Mouse (Mus musculus) retina, adult 2 months (tissue): Measurements from ENCODE around the gene Thbd.

Source experiments
- DNase-seq: peaks from one replicate; pipeline ENCODE4 v3.0.0-alpha.2; 2012; ENCODE audit warnings: low read depth, low spot score

Thbd gene

DNA sequence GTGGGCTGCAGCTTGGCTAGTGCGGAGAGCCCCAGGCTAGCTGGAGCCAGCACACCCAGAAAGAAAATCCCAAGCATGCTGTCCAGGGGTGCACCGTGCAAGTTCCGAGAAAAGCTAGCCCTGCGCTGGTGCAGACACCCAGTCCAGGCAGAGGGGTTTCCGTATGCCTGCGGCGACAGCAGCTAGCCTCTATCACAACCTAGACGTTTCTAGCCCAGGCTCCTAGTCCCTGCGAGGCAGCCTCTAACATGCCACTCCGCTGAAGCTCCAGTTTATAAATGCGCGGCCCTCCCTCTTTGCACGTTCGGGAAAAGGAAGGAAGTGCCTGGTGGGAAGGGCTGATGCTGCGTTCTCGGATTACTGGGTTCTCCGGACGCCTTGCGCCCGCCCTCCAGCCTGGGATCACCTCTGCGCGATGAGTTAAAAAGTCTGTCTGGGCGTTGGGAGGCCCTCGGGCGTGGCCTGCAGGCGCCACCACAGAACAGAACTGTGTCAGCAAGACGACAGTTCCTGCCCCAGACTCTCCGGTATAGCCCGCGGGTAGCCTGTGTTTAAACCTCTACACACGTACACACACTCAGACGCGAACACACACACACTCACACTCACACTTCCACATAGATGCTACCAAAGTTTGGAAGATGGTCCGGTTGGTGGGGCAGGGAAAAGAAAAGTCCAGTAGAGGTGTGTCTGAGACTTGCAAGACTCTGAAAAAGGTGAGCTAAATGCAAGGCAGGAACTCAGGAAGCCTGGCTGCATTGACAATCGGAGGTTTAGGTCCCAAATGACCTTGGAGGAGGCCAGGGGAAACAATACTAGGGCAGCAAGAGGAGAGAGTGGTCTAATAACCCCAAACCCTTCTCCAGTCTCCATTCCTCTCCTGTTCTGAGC, at the start of gene Thbd:
Gene Thbd (minus strand): TSS at position 319 of the 891 bp plus-strand sequence.
- no peak for DNase-seq

DNA sequence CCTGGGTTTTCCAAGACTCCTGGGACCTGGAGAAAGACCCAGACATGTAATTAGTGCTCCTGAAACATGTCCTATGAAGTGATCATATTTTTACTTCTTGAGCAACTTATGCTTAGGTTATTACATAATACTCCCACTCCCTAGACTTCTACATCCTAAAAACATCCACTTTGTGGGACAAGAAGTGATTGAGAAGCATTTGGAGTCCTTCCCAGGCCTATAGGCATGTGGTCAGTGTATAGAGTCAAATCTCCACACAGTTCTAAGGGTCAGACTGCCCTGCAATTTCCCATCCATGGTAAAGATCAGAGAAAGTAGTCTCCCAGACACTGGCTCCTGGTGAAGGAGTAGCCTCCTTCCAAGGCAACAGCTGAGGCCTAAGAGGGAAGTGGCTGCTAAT, 47.4 kb upstream of the Thbd start:
- DNase-seq = no peak

- DNase-seq = no peak
Measured at GRCm38 (mm10) chr2:148454014-148454542, 46.1 kb upstream of the Thbd start.

DNA sequence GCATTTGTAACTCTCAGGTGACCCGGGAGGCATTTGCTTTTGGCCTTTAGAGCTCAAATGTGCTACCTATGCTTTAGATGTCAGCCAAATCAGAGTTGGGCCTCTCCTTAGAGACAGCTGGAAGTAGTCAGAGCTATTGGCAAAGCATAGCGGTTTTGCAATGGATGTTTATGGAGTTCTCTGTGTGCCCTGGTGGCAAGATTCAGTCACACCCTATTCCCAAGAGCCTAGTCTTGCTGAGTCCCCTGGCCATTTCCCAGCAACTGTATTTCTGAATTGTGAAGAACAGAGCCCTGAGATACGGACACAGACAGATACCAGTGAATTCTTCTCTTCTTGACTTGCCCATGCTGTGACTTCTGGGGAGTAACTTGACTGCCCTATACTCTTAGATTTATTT, 45.1 kb upstream of the Thbd start:
- DNase-seq = no peak

DNA sequence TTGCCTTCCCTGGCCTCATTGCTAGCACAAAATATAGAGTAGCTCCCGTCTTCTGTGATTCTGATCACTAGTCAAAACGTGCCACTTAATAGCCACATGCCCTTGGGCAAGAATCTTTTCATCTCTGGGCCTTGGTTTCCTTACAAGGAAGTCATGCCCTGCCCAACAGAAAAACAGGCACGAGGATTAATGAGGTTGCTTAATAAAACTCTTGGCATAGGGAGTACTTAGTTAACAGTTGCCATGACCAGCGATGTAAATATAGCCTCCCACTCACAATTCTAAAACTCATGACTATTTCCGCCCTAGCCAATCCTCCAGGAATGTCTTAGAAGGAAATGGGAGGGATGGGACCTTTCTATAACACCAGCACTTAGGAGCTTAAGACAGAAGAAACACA, 43.5 kb upstream of the Thbd start:
- DNase-seq = no peak

- no peak for DNase-seq
Measured at GRCm38 (mm10) chr2:148450616-148451015, 42.6 kb upstream of the Thbd start.

DNA sequence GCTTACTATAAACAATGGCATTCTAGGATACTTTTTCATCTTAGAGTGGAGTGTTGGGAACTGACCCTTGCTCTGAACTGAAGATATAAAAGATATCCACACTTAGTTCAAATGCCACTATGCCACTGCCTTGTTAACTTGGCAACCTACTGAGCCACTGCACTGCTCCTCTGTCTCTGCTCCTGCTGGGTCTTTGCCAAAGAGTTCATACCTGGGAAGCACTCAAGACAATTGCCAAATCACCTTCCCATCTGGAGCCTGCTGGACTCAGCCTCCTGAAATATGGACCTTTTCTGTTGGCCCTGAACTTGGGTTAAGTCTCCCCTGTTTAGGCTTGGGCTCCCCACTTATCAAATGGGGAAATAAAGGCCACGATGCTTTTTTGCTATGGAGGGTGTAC, 41.7 kb upstream of the Thbd start:
- no peak for DNase-seq

DNA sequence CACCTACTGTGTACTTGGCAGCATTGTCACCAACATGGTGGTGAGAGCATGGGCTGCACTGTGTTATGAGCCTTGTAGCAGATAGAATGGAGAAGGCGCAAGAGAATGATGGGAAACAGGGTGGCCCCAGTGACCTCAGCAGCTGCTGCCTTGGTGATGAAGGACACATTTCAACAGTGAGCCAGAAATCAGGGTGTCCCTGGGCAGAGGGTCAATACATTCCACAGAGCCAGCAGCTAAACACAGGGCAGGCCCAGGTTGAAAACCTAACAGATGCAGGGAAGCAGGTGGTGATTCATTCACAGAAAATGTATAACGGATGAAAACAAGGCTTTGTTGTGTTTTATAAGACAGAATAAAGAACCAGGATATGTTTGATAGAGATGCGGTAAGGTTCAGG, 38.5 kb upstream of the Thbd start:
- no peak for DNase-seq

GRCm38 (mm10) chr2:148445616-148446015, 37.6 kb upstream of the Thbd start:
- no peak for DNase-seq

DNA sequence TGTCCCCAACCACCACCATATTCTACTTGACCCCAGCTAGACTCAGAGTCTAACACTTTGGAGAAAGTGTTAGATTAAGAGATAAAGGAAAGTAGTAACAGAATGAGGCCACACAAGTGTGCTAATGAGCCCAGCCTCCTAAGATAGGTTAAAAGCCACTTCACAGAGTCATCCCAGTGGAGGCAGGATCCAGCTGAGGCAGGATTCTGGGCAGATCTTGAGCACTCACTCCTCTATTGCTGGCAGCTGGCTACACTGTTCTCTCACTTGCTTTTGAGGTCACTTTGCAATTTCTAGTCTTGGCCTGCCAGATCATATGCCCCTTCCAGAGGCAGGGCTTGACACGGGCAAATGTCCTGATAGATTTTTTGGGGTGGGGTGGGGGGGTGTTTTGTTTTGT, 36.5 kb upstream of the Thbd start:
- no peak for DNase-seq

DNA sequence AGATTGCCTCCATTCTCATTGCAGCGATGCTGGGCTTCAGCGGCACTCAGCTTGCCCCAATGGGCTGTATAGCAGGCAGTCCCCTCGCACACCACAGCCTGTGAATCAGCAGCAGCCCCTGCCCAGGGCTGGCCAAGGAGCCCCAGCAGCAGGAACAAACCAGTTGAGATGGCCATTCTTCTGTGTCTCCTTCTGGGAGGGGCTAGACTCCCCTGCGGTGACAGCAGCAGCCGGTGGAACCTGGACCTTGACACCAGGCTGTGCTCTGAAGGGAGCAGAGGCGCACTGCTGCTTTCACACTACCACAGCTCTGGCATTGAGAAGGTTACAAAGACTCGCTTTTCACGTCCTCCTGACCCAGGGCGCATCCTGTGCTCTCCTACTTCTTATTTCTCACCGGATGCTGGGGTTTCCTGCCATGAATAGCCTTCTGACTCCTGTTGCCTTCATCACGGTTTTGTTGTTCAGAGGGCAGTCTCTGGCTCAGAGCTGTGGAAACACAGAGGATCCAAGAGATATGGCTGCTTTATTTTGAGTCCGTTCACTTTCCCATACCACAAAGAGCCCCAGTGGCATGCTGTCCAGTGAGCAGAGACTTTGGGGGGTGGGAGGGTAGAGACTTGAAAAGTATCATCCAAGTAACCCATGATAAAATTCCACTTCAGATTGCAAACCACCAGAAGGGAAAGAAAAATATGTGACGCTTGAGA, 35.4 kb upstream of the Thbd start, which contains the start of gene Cd93:
Gene Cd93 (minus strand): TSS at position 315 of the 710 bp plus-strand sequence.
- no peak for DNase-seq

GRCm38 (mm10) chr2:148442710-148443109, 34.7 kb upstream of the Thbd start:
- DNase-seq = no peak

GRCm38 (mm10) chr2:148442172-148442571, 34.2 kb upstream of the Thbd start:
- DNase-seq = no peak

DNA sequence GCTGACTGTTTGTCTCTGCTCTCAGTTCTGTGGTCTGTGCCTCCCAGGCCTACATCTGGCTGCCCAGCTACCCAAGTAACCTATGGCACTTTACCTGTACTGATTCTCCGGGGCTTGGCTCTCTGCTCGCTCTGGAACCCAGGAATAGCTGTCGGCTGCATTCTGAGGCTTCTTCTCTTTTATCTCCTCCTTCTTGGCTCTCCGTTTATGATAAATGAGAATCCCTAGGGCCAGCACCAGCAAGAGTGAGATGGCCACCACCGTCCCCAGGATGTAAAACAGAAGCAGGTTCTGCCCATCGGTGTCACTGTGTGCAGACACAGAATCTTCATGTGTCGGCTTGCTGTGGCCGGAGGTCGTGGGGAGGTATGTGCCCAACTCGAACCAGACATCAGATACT, 33.4 kb upstream of the Thbd start:
- no peak for DNase-seq

DNA sequence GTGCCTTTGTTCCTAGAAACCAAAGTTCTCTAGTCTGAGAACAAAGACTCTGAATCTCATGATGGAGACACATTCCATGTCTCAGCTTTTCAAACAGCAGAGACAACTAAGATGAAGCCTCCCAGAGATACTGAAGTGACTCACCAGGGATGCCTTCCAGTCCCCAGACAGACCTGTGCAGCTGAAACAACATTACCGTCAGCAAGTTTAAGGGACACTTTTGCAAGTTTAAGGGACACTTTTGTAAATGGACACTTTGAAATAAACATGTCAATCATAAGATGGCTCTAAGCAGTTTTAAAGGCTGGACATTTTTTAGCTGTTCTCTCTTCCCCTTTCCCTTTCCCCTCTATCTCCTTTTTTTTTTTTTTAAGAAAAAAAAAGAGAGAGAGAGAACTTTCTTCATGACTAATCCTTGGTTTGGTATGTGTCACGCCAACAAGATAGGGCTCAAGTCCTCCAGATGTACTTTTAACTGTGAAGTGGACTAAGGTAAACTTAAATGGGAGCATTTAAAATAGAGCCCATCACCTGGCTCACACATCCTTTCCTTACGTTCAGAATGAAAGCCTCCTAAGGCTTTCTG, 31.8 kb upstream of the Thbd start:
- DNase-seq = no peak

- no peak for DNase-seq
Measured at GRCm38 (mm10) chr2:148436285-148436684, 28.3 kb upstream of the Thbd start.

GRCm38 (mm10) chr2:148432346-148432745, 24.4 kb upstream of the Thbd start:
- DNase-seq = no peak

DNA sequence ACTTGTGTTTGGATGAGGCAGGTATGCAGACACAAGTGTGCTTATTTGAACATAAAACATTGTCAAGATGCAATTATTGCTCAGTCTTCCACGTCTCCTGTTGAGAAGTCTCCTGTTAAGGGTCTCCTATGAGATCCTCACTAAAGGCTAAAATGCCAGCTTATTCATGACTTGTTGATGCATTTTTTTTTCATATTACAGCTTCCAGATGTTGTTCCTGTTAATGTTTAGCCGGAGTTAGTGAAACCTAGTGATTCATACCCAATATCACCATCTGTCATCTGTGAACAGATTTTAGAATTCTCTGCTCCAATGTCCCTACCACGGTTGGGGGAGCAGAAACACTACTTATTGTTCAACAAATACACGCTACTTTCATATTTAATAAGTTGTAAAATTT, 23.0 kb upstream of the Thbd start:
- no peak for DNase-seq

DNA sequence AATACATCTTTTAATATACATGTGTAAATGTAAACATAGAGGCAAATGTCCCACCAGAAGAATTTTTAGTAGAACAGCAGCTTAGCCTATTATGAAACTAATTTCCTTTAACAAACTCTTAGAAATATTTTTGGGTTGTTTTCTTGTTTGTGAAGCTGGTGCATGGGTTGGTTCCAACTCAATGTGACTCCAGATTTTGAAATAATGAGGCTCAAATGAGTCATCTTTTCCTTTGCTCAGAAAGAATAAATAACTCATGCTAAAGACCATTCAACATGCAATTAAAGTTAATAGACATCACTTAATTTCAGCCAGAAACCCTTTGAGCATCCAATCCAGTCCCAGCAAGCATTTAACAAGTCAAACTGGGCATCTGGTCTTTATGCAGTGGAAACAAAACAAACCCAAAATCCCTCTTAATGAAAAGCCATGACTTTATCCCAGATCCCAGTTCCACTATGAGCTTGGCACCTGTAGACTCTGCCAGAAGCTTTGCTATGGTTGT, 21.1 kb upstream of the Thbd start:
- no peak for DNase-seq

DNA sequence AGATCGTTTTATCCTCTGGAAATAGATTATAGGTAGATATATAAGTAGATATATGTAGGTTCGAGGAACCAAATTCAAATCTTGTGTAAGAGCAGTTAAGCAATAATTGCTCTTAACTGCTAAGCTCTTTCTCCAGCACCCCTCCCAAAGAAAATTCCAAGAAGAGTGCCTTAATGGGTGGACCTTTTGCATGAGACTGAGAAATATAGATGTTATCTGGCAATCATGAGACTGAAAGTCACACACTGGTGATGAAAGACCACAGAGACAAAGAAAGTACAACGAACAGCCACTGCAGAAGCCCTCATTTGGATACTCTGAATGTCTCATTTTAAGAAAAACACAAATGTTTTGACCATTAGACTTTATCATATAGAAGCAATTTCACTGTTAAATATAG, 20.5 kb upstream of the Thbd start:
- DNase-seq = no peak

GRCm38 (mm10) chr2:148427553-148427952, 19.6 kb upstream of the Thbd start:
- DNase-seq = no peak
